Mouse (Mus musculus): Measurements from ENCODE around the gene Olfr152.

DNA sequence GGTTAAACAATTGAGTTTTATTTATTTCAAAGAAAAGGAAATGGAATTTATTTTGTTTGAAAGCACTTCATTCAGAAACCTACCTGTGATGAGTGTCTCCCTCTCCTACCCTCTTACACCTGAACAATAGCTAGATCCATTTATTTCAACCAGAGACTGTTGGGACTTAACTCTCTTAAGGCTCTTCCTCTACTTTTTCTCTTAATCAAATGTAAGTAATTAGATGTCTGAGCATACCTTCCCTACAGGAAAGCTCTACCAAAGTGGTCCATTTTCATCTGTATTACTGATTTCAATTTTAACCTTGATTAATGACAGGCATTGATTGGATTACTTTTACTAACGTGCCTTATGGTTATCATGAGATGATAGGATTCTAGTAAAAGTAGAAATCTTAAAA, 39.4 kb upstream of the Olfr152 start, which contains the start of gene Olfr1138:
- TF ChIP-seq CTCF (IDR thresholded peaks at IDR 0.05; ENCODE audit: low read depth) (no peak), EP300 (IDR thresholded peaks at IDR 0.05; ENCODE audit: low read depth) (no peak)
